Mouse (Mus musculus): ENCODE measurements around the gene Uqcrq.
"Not testable (repeated sequence)": the region's sequence is repeated elsewhere in the genome, so short reads cannot be mapped to it uniquely, and the experiment has no call there.

Uqcrq gene

GRCm38 (mm10) chr11:53451361-53451760 lies 20.7 kb upstream of the Uqcrq start:
- DNase-seq (ENCODE audit: low read depth, low spot score) = no peak

DNA sequence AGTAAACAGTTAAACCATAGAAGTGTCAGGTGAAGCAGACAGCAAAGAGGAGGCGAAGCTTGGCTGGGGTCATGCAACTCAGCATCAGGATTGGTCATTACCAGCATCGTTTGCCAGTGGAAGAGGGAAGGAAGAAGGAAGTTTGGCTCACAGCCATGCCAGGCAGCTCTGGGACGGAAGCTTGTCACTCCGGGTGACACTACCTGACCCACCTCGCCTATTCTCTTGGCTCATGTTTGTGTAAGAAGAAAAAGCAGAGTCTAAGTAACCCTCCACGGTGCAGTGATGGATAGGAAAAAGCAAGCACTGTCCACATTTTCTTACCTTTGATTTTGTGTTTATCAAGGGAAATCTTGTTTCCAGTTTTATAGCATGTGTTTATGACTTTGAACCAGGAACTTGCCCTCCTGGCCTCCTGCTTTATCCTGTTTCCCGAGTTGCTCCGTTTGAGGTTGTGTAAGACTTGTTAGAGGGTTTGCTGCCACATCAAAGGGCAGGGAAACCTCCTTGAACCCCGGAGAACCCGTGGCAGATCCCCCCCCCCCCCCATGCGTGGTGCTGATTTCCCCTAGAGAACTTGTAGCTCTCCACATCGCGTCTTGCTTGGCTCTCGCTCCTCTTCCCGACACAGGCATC lies 19.6 kb upstream of the Uqcrq start:
- DNase-seq (ENCODE audit: low read depth, low spot score) = no peak

- DNase-seq (ENCODE audit: low read depth, low spot score) = no peak
Measured at GRCm38 (mm10) chr11:53448529-53448928, 17.9 kb upstream of the Uqcrq start.

GRCm38 (mm10) chr11:53447996-53448395 lies 17.4 kb upstream of the Uqcrq start:
- DNase-seq (ENCODE audit: low read depth, low spot score) = no peak

- DNase-seq (ENCODE audit: low read depth, low spot score) = no peak
Measured at GRCm38 (mm10) chr11:53446183-53446582, 15.6 kb upstream of the Uqcrq start.

- no peak for DNase-seq (ENCODE audit: low read depth, low spot score)
Measured at GRCm38 (mm10) chr11:53445562-53445961, 14.9 kb upstream of the Uqcrq start.

DNA sequence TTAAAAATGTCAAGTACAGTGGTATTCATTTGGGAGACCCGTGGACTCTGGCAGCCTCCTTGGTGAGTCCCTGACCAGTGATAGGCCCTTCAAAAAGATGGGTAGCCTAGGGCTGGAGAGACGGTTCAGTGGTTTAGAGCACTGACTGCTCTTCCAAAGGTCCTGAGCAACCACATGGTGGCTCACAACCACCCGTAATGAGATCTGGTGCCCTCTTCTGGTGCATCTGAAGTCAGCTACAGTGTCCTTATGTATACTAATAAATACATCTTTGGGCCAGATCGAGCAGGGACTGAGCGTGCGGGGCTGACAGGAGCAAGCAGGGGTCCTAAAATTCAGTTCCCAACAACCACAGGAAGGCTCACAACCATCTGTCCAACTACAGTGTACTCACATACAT lies 13.2 kb upstream of the Uqcrq start:
- DNase-seq (ENCODE audit: low read depth, low spot score) = no peak

- no peak for DNase-seq (ENCODE audit: low read depth, low spot score)
Measured at GRCm38 (mm10) chr11:53441921-53442320, 11.3 kb upstream of the Uqcrq start.

- no peak for DNase-seq (ENCODE audit: low read depth, low spot score)
Measured at GRCm38 (mm10) chr11:53436338-53436737, 5.7 kb upstream of the Uqcrq start.

- no peak for DNase-seq (ENCODE audit: low read depth, low spot score)
Measured at GRCm38 (mm10) chr11:53435504-53435903, 4.9 kb upstream of the Uqcrq start.

- no peak for DNase-seq (ENCODE audit: low read depth, low spot score)
Measured at GRCm38 (mm10) chr11:53433057-53433456, 2.4 kb upstream of the Uqcrq start.

DNA sequence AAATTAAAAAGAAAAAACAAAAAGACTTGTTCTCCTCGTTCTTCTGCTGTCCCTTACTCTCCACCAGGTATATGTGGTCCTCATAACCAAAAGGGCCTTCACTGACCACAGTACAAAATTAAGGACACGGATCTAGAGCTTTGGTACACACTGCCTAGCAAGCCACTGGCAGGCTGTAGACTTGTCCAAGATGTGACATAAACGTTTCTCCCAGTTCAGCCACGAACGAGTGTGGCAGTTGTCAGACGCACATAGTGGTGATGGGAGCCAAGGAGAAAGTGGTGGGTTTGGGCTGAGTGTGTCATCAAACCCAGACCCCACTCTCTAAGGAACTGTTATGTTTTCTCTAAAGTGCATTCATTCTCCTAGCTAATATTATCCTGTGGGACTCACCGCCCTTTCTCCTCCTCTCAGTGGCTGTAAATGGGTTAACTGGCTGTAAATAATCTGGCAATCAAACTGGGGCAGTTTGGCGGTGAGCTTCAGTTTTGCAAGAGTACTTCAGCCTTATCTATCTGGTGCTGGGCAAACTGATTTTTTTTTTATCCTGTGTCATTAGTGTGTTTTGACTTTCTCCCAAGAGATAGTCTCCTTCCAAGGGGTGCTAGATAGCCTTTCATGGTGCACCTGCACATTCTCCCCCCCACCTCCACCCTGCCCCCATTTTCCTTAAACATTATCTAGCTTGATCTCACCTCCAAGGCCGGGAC lies 871 bp upstream of the Uqcrq start:
- no peak for DNase-seq (ENCODE audit: low read depth, low spot score)

DNA sequence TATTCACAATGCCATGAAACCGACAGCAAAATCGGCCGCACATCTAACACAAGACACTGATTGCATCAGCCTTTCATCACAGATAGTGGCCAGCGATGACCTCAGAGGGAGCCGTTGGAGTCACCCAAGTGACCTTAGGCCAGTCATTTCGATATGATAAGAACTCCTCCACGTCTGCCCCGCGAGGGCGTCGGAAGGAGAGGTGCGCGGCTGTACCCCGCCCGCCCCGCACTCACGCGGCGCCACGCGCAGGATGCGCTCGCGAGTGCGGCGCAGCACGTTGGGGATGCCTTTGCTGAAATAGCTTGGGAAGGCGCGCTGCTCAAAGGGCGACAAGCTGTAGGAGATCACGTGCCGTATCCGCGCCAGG lies 346 bp downstream of the Uqcrq start:
- DNase-seq (ENCODE audit: low read depth, low spot score) = peak; percentile 10

GRCm38 (mm10) chr11:53429182-53429581 lies 1.4 kb downstream of the Uqcrq start:
- no peak for DNase-seq (ENCODE audit: low read depth, low spot score)

DNA sequence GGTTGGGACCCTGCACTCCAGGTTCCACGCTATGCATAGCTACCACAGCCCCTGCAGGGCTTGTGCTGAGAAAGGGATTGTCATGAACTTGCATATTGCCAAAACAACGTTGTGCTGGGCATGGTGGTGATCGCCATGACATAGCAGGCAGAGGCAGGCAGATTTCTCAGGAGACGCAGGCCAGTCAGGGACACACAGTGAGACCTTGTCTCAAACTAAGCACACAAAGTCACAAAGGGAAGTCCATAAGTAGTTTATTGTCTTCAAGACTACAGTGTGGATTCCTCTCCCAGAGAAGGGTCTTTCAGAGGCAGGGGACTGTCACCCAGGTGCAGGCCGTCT lies 1.9 kb downstream of the Uqcrq start:
- no peak for DNase-seq (ENCODE audit: low read depth, low spot score)

GRCm38 (mm10) chr11:53427993-53428715 lies 2.5 kb downstream of the Uqcrq start:
- DNase-seq (ENCODE audit: low read depth, low spot score) = no peak

DNA sequence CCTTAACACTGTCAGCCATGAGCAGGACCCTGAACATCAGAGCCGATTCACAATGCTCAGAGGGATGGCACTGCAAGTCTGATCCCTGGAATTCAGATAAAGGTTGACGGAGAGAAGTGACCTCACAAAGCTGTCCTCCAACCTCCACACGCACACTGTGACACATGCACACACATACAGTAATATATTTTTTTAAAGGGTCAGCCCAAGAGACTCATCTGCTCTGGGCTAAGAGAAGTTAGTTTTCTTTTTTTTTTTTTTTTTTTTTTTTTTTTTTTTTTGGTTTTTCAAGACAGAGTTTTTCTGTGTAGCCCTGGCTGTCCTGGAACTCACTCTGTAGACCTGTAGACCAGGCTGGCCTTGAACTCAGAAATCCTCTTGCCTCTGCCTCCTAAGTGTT lies 3.7 kb downstream of the Uqcrq start:
- not testable (repeated sequence) for DNase-seq (ENCODE audit: low read depth, low spot score)

DNA sequence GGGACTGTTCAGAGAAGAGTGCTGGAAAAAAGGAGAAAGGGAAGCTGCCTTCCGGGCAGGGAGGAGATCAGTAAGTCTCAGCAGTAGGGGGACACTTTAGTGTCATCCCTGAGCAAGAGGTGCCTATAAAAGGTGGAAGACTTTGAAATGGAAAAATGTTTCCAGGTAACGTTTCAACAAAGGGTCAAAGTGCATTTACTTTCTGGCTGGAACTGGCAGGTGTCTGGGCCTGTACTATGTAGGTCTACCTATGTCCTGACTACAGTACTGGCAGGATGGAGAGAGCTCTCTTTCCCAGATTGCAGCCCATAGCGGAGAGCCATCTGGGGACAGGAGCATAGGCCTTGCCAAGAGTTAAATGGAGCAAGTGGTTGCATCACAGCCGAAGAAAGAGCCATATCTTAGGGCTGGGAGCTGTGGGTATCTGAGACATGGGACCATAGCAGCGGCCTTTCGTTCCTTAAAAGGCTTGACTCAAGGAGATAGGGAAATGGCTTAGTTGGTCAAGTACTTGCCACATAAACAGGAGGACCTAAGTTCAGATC lies 4.8 kb downstream of the Uqcrq start:
- peak; percentile 17 for DNase-seq (ENCODE audit: low read depth, low spot score)

DNA sequence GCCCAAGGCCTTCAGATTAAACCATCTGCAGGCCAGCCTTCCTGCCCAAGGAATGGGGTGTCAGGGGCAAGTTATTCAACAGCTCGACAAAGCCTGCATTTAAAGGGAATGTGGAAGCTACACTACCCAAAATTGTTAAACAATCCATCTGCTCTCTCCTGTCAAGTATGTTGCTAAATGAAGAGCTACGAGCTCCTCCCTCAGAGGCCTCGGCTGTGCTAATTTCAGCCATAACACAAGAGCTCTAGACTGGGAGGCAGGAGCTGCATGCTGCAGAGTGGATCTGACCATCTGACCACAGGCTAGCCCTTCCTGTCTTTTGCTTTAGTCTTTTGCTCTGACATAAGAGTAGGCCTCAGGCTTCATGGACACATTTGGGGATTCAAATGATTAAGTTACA lies 5.4 kb downstream of the Uqcrq start:
- DNase-seq (ENCODE audit: low read depth, low spot score) = peak; percentile 53

DNA sequence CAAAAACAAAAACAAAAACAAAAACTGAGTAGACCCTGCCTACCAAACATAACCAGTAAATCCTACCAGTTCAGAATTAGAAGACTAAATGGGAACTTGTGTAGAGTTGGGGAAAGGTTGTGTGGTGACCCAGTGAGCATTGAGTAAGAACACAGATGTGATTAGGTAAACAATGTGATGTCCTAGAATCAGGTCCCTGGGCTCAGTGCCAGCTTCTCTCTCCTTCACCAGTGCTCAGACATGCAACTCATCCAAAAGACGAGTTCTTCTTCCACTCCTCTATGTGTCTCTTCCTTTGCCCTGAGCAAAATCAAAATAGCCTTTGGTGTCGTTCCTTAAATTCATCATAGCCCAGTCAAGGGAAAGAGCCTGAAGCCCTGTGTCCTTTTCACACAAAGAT lies 5.8 kb downstream of the Uqcrq start:
- no peak for DNase-seq (ENCODE audit: low read depth, low spot score)

DNA sequence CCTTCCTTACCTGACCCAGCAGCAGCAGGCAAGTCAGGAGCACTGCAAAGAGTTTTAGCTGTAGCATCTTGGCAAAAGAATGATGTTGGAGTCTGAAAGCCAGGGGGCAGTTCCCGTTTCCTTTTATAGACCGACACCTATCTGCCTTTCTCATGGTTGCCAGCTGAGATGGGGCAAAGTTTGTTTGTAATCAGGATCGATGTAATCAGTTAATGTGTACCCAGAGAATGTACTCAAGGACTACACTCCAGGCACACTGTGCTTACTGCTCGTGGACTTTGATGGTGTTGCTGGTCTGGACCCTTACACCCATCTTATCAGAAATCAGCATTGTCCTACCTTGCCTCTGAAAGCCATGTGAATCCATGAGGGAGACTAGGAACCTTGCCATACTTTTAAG lies 7.6 kb downstream of the Uqcrq start, which contains the start of gene Leap2:
Gene Leap2, minus strand, starts transcription at position 135 of the 400 bp plus-strand sequence.
- DNase-seq (ENCODE audit: low read depth, low spot score) = no peak

DNA sequence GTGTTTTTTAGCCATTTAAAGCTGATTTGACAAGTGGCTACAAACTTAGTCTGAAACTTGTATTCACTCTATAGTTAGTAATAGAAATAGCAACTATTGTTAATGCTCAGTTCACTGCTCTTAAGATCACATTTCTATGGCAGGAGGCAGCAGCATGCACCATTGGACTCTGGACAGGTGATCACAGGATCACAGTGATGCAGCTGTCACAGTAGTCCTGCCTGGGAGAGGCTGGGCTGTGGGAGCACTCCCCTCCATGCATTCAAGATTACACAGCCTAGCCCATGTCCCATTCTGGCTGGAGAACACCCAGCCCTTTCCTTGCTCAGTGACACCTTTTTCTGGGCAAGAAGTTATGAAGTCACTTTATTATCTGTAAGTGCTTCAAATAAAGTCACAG lies 12.6 kb downstream of the Uqcrq start:
- DNase-seq (ENCODE audit: low read depth, low spot score) = no peak

- DNase-seq (ENCODE audit: low read depth, low spot score) = no peak
Measured at GRCm38 (mm10) chr11:53413871-53414270, 16.8 kb downstream of the Uqcrq start.
